21 mouse cellular contexts compared by ENCODE assay signal in the genomic region with DNA sequence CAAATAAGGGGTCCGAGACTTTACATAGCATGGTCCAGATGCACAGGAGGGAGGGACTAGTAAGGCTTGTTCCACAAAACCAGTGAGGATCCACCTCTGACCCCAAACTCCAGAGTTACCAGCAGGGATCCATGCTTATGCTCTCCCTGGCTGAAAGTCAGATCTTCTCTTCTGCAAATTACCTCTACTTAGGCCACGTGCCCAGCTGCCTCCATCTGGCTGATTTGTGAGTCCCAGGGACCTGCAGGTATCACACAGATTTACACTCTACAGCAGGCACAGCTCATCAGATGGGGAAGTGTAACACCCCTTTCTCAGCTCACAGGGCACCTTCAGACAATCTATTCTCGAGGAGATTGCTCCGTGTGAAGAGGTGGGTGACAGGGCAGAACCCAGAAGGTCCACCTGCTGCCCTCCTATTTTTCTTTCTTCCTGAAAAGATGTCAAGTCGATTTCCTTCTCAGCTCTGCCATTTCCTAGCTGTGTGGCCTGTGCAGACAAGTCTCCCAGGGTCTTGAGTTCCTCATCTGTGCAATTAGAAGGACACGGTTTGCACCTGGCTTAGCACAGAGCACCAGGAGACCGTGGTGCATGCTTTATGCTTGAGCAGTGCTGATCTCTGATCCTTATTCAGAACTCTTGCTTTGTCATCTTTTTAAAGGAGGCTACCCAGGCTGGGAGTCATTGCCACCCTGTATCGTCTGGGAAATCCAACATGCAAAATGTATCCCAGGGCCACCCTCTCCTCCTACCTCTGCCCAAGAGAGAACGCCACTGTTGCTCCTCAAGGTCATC.
DNase-seq lines count a peak whose midpoint lies in the region; ATAC-seq lines count a peak whose summit lies in the region.
"Had no signal": no experiment of that assay in that cellular context is flagged by ENCODE, and none has a peak within 500 bp of the region (broad histone marks: within the 10 kb centered on the region; RNA-seq: fewer than 3 reads in every experiment).

No protein-coding gene starts in this region.

- DNase-seq in cerebellum, postnatal 36 days, result no peak
- no peak for DNase-seq in hindbrain, embryonic 14.5 days (ENCODE audit: low spot score)
- peak; percentile 7 to 38 for DNase-seq in kidney, postnatal 25 days
- no peak for DNase-seq in kidney, postnatal 10 days
- DNase-seq in brain, adult 2 months (ENCODE audit: low read depth, low spot score), result peak; percentile 34
- DNase-seq: adrenal gland, adult 8-10 months; adrenal gland, postnatal 36 days; B cell, adult 2 months; cerebellum, adult 18-20 months; gastrocnemius, postnatal 10 days; heart, adult 2 months had no signal

- 0 out of 2 replicates have a peak, but pooled peaks cover 3% of the 10 kb centered on the region for H3K36me3 ChIP-seq in hindbrain, embryonic 16.5 days (ENCODE audit: control insufficient read depth, insufficient read depth, low read length)
- no peaks in the 10 kb centered on the region for H3K36me3 ChIP-seq in hindbrain, embryonic 14.5 days (replicated peaks; ENCODE audit: control insufficient read depth, insufficient read depth)
- H3K36me3 ChIP-seq: embryonic facial prominence, embryonic 13.5 days; forebrain, embryonic 12.5 days; G1E; hindbrain, embryonic 10.5 days; intestine, embryonic 15.5 days had no signal

- ATAC-seq in cerebellum, adult (ENCODE audit: insufficient number of reproducible peaks, low FRiP score, low TSS enrichment), result 0 out of 2 replicates have a peak, but pooled peaks have one; percentile 20
- ATAC-seq in hindbrain, embryonic 16.5 days, result peak; percentile 42
- no peak for ATAC-seq in hindbrain, embryonic 14.5 days (ENCODE audit: low FRiP score)
- ATAC-seq: CD4-positive, CD25-positive, alpha-beta regulatory T cell, adult 4 months; forebrain, embryonic 16.5 days; intestine, embryonic 15.5 days had no signal

- H3K4me3 ChIP-seq in hindbrain, embryonic 16.5 days (ENCODE audit: low read length), result no peak overlapping the region
- no peak overlapping the region for H3K4me3 ChIP-seq in hindbrain, embryonic 14.5 days (replicated peaks; ENCODE audit: low read length)
- H3K4me3 ChIP-seq: embryonic facial prominence, embryonic 13.5 days; forebrain, embryonic 12.5 days; heart, adult 2 months; hindbrain, embryonic 10.5 days; intestine, embryonic 15.5 days had no signal

- H3K9me3 ChIP-seq in hindbrain, embryonic 16.5 days (ENCODE audit: control insufficient read depth, low read length), result peaks cover 5% of the 10 kb centered on the region
- H3K9me3 ChIP-seq in hindbrain, embryonic 14.5 days (ENCODE audit: control insufficient read depth, low read length), result peaks cover 12% of the 10 kb centered on the region
- H3K9me3 ChIP-seq: forebrain, embryonic 12.5 days; intestine, embryonic 15.5 days had no signal

- WGBS in hindbrain, embryonic 16.5 days, result 65% methylated on average over 9 of the region's 9 CpGs
- 67% methylated on average over 9 of the region's 9 CpGs for WGBS in hindbrain, embryonic 14.5 days

- H3K4me2 ChIP-seq in hindbrain, embryonic 16.5 days (ENCODE audit: low read length), result no peak overlapping the region
- no peak overlapping the region for H3K4me2 ChIP-seq in hindbrain, embryonic 14.5 days (replicated peaks)
- H3K4me2 ChIP-seq: embryonic facial prominence, embryonic 13.5 days; forebrain, embryonic 12.5 days; heart, embryonic 11.5 days; intestine, embryonic 15.5 days had no signal

- H3K27ac ChIP-seq in hindbrain, embryonic 16.5 days (ENCODE audit: low read depth, low read length), result no peak overlapping the region
- no peak overlapping the region for H3K27ac ChIP-seq in hindbrain, embryonic 14.5 days
- H3K27ac ChIP-seq: embryonic facial prominence, embryonic 13.5 days; forebrain, embryonic 12.5 days; heart, adult 2 months; hindbrain, embryonic 10.5 days; intestine, embryonic 15.5 days had no signal

- H3K9ac ChIP-seq in hindbrain, embryonic 16.5 days (ENCODE audit: low read depth, low read length), result no peak overlapping the region
- H3K9ac ChIP-seq in hindbrain, embryonic 14.5 days, result no peak overlapping the region
- H3K9ac ChIP-seq: embryonic facial prominence, embryonic 13.5 days; forebrain, embryonic 12.5 days; intestine, embryonic 15.5 days had no signal

- no peaks in the 10 kb centered on the region for H3K27me3 ChIP-seq in hindbrain, embryonic 16.5 days (replicated peaks; ENCODE audit: control insufficient read depth, insufficient read depth, low read length)
- no peaks in the 10 kb centered on the region for H3K27me3 ChIP-seq in hindbrain, embryonic 14.5 days (ENCODE audit: control insufficient read depth, insufficient read depth, low read length)
- H3K27me3 ChIP-seq: embryonic facial prominence, embryonic 13.5 days; forebrain, embryonic 12.5 days; intestine, embryonic 15.5 days had no signal

- no peaks in the 10 kb centered on the region for H3K4me1 ChIP-seq in hindbrain, embryonic 16.5 days (ENCODE audit: control insufficient read depth, insufficient read depth, low read depth, low read length)
- H3K4me1 ChIP-seq in hindbrain, embryonic 14.5 days (replicated peaks; ENCODE audit: control insufficient read depth, insufficient read depth, low read length), result no peaks in the 10 kb centered on the region
- H3K4me1 ChIP-seq: embryonic facial prominence, embryonic 13.5 days; forebrain, embryonic 12.5 days; hindbrain, embryonic 10.5 days; intestine, embryonic 15.5 days had no signal

Comparison
In these comparisons a context has a peak if more than half of its experiments do, and no peak if none do; other contexts are left out.
1. DNase-seq: peak in kidney, postnatal 25 days (2 of 2) and brain, adult 2 months (single experiment); none in cerebellum, postnatal 36 days (0 of 2), hindbrain, embryonic 14.5 days (single experiment) and kidney, postnatal 10 days (single experiment).